Mouse (Mus musculus): ENCODE data around the gene Btbd2.

GRCm38 (mm10) chr10:80659213-80659612 lies 2.3 kb upstream of the Btbd2 start:
- TF ChIP-seq CTCF (IDR thresholded peaks at IDR 0.05; ENCODE audit: insufficient read depth, low read depth, low read length) (0 out of 2 replicates have a peak, but pooled peaks have one; percentile 28), POLR2A (IDR thresholded peaks at IDR 0.05; ENCODE audit: insufficient read depth, low read depth, low read length) (no peak)

Measured in olfactory bulb, adult 2 months (tissue).